9 mouse cellular contexts compared by ENCODE assay signal in the genomic region with DNA sequence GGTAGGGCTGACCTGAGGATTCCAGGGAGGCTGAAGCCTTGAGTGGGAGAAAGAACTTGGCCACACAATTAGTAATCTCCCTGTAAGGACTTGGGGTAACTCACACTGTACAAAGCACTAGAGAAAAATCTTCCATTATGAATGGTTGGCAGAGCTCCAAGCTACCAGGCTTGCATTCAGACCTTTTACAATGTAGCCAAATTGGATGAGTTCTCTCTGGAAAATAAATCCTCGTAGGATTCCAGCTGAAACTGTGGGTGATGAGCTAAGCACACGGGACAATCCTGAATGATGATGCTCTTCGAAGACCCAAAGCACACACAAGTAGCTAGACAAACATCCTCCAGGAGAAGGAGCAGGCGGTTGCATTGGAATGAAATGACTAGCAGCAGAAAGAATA. TPM values are rescaled to one million over a fixed set of nuclear protein-coding genes. Genes with fewer than 3 reads are reported as not detected.
DNase-seq lines count a peak whose midpoint lies in the region.
"Had no signal": no experiment of that assay in that cellular context is flagged by ENCODE, and none has a peak within 500 bp of the region (broad histone marks: within the 10 kb centered on the region; RNA-seq: fewer than 3 reads in every experiment).

No protein-coding gene starts in this region.

- DNase-seq in cerebellum, postnatal 14 days = peak; percentile 43 to 52
- no peak for DNase-seq in cerebellum, adult 9-11 months
- peak; percentile 39 for DNase-seq in layer of hippocampus, adult 11-12 months (ENCODE audit: low spot score)
- no peak for DNase-seq in layer of hippocampus, adult 9-10 months (ENCODE audit: low spot score)
- DNase-seq in right cerebral cortex, postnatal 10 days (ENCODE audit: low spot score in 2 of 2) = peak; percentile 50 to 52
- no peak for DNase-seq in right cerebral cortex, postnatal 14 days
- DNase-seq in gastrocnemius, postnatal 25 days = no peak
- DNase-seq in natural killer cell, adult 2 months (ENCODE audit: low spot score in 2 of 2) = no peak

RNA-seq across cellular contexts. Expression of a gene that starts 7.1 kb away (rescaled TPM):
- under 1 TPM in 1 of 2 experiments, not detected in 1; 0.08 TPM for total RNA-seq in gastrocnemius, postnatal 25 days (2021)
- total RNA-seq: granulocyte monocyte progenitor cell, adult 5-6 weeks had no signal

Comparison
In these comparisons a context has a peak if more than half of its experiments do, and no peak if none do; other contexts are left out.
1. DNase-seq: peak in cerebellum, postnatal 14 days (2 of 2), layer of hippocampus, adult 11-12 months (single experiment) and right cerebral cortex, postnatal 10 days (2 of 2); none in cerebellum, adult 9-11 months (single experiment), layer of hippocampus, adult 9-10 months (single experiment), right cerebral cortex, postnatal 14 days (single experiment), gastrocnemius, postnatal 25 days (single experiment) and natural killer cell, adult 2 months (0 of 2).